Mouse (Mus musculus): ENCODE results near the gene Olfr97.

Gene Olfr97

GRCm38 (mm10) chr17:37193656-37194055 lies 43.5 kb downstream of the Olfr97 start, which contains the start of gene Ubd:
TSS of gene Ubd (plus strand) at chr17:37193892.
- no peak for DNase-seq

- no peak for DNase-seq
Observed at GRCm38 (mm10) chr17:37193032-37193431, 44.1 kb downstream of the Olfr97 start.

- DNase-seq = peak; percentile 66 to 71
Observed at GRCm38 (mm10) chr17:37190711-37191110, 46.4 kb downstream of the Olfr97 start.

DNA sequence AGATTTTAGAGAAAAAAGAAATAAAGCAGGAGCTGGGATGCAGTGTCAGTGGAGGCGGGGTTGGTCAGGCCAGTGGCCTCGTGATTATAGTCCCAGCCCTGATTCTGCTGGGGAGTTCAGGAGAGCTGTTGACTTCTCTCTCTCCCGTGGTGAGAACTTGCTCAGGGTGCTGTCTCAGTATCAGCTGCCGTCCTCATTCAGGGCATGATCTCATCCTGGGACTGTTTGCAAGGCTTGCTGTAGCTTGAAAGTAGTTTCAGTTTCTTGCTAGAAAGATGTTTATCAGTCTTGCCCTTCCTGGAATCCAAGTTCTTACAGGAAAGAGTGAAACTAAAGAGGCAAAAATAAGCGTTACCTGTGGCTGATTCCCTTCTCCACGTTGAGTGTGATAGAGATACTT lies 51.7 kb downstream of the Olfr97 start:
- no peak for DNase-seq

All from kidney, adult 8-10 months (tissue).